Mouse (Mus musculus) midbrain, embryonic 14.5 days (tissue): Measurements from ENCODE around the gene Gjb2. TPM values are rescaled to one million over a fixed set of nuclear protein-coding genes. Genes with fewer than 3 reads are reported as not detected.

ENCODE experiments used
- ATAC-seq: fragments of 200-750 bp; cut with Nextera tagmentation; 2 replicates; pipeline ENCODE4 v1.8.0; 2017; ENCODE audit warnings: moderate number of reproducible peaks, moderate library complexity; ENCODE audit not compliant: low FRiP score, low TSS enrichment
- DNase-seq: peaks from one replicate; pipeline ENCODE4 v3.0.0-alpha.2; 2015
- H3K27ac ChIP-seq: fragments of 300-500 bp; sonication (generic); replicated peaks from 2 replicates; pipeline ENCODE4 v1.5.1; 2014; ENCODE audit warnings: mild to moderate bottlenecking, low read depth, low read length, moderate library complexity
- H3K27me3 ChIP-seq: fragments of 300-500 bp; sonication (generic); 2 replicates; pipeline ENCODE4 v1.6.1; 2014; ENCODE audit warnings: low read length, control low read depth, mixed read lengths; ENCODE audit not compliant: control insufficient read depth, insufficient read depth
- H3K36me3 ChIP-seq: fragments of 300-500 bp; sonication (generic); 2 replicates; pipeline ENCODE4 v1.6.1; 2014; ENCODE audit warnings: low read length, control low read depth; ENCODE audit not compliant: control insufficient read depth, insufficient read depth
- H3K4me1 ChIP-seq: fragments of 300-500 bp; sonication (generic); 2 replicates; pipeline ENCODE4 v1.6.1; 2014; ENCODE audit warnings: mild to moderate bottlenecking, antibody characterized with exemption, low read length, control low read depth; ENCODE audit not compliant: control insufficient read depth, insufficient read depth
- H3K4me2 ChIP-seq: fragments of 300-500 bp; sonication (generic); 2 replicates; pipeline ENCODE4 v1.6.1; 2014; ENCODE audit warnings: mild to moderate bottlenecking, low read length, moderate library complexity
- H3K4me3 ChIP-seq: fragments of 300-500 bp; sonication (generic); replicated peaks from 2 replicates; pipeline ENCODE4 v1.5.1; 2014; ENCODE audit warnings: low read depth, low read length
- H3K9ac ChIP-seq: fragments of 300-500 bp; sonication (generic); replicated peaks from 2 replicates; pipeline ENCODE4 v1.6.1; 2014; ENCODE audit warnings: mild to moderate bottlenecking, low read length, moderate library complexity
- H3K9me3 ChIP-seq: fragments of 300-500 bp; sonication (generic); 2 replicates; pipeline ENCODE4 v1.6.1; 2016; ENCODE audit warnings: low read length, control low read depth, mixed read lengths; ENCODE audit not compliant: control insufficient read depth
- WGBS: fragments of 180-500 bp; shearing (Covaris S2); extraction: QIAGEN DNeasy Blood & Tissue Kit; methylation state at CpG from one replicate; pipeline ENCODE4 v1.1.7; 2014; 5-methylcytosine and 5-hydroxymethylcytosine counted together
- polyA plus RNA-seq: library from polyadenylated mRNA; unstranded; fragments of >200 nt; fragmentation: Nextera tagmentation; extraction: Ambion mirVana; gene quantifications from 2 replicates; pipeline ENCODE4 v1.2.1, GENCODE M21; 2014

Gene Gjb2
- 11.2 TPM in 1 of 2 replicates, not detected in the other for polyA plus RNA-seq

DNA sequence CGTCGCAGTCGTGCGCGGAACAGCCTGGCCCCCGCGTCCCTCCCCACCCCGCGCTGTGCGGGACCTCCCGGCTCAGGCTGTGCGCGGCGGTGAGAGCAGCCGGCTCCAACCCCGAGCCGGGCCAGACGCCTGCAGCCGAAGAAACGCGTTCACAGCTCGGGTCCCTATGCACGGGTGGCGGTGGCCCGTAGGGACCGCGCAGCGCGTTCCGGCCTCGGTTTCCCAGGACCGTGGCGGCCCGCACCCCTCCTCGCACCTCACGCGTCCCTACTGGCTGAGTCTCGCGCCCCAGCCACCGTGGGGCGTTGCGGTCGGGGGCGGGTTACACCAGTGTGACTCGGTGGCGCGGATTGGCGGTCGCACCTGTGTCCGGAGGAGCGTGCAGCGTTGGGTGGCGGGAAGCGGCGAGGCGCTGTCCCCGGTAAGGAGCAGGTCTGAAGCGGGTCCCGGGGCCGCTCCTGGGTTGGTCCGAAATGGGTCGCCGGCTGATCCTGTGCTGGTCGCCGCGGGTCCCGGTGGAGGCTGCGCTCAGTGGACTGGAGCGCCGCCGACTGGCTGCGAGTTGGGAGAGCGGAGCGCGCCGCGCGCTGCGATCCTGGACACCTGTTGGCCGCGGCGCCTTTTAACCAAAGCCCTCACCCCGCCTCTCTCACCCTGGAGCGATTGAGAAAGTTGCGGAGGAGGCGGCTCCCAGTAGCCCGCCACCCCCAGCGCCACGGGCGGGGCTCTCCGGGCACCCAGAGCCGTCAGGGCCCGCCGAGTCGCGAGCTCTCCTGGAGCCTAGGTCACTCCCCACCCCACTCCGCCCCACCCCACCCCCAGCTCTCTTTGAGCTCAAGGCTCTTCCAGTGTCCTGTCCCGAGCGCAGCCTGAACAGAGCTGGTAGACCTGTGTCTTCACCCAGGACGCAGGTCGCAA, at the start of gene Gjb2:
Gene Gjb2 (minus strand): TSS at position 597 of the 918 bp plus-strand sequence.
- DNase-seq: peak; percentile 64
- H3K4me2 ChIP-seq: peak within 1 kb of the TSS; percentile 99
- peak within 1 kb of the TSS; percentile 59 for H3K4me3 ChIP-seq
- H3K27ac ChIP-seq: no peak within 1 kb of the TSS
- H3K4me1 ChIP-seq: 0 out of 2 replicates have a peak, but pooled peaks cover 3% of the 10 kb centered on the region
- WGBS: under 1% methylated on average over 100 of the region's 101 CpGs
- H3K9ac ChIP-seq: peak within 1 kb of the TSS; percentile 39
- no peaks in the 10 kb centered on the region for H3K36me3 ChIP-seq
- H3K9me3 ChIP-seq: no peaks in the 10 kb centered on the region
- peak; percentile 60 for ATAC-seq
- peaks cover 50% of the 10 kb centered on the region for H3K27me3 ChIP-seq

DNA sequence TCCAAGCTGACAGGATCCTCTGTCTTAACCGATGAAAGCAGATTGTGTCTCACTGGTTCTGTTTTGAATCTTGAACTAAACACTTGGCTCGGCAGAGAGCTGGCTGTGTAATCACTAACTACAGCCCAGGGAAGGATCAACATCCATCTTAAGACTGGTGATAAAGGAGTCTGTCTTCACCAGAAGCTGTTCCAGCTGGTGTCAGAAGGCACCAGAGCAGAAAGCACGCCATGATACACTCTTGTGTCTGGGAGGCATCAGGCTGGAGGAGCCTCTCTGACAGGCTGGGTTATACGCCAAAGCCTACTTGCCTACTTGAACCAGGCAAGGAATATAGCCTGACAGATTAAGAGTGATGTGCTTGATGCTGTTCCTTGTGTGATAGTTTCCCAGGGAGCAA, 41.2 kb upstream of the Gjb2 start:
- DNase-seq (no peak), ATAC-seq (no peak)
- Histone ChIP-seq H3K27ac (no peak overlapping the region), H3K36me3 (no peaks in the 10 kb centered on the region), H3K4me2 (no peak overlapping the region), H3K27me3 (no peaks in the 10 kb centered on the region), H3K9ac (no peak overlapping the region), H3K4me1 (no peaks in the 10 kb centered on the region), H3K9me3 (no peaks in the 10 kb centered on the region), H3K4me3 (no peak overlapping the region)
- 60% methylated on average over 4 of the region's 4 CpGs for WGBS

DNA sequence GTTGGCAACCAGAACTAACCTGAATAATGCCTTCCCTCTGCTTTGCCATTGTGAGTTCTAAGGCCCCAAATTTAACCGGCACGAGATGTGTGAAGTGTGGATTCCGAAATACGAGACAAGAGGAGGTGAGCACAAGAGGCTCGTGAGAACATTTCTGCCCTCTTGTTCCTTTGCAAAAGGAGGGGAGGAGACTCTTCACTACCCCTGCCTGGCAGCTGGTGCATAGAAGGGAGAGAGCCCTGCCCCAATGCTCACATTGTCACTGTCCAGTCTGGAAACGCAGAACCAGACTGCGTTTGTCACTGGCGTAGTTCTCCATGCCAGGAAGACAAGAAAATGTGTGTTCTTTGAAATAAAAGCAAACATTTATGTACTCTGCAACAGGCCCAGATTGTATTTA, 30.8 kb upstream of the Gjb2 start:
- 37% methylated on average over 8 of the region's 8 CpGs for WGBS
- Histone ChIP-seq H3K9ac (no peak overlapping the region), H3K4me3 (no peak overlapping the region), H3K27ac (no peak overlapping the region), H3K9me3 (no peaks in the 10 kb centered on the region), H3K36me3 (no peaks in the 10 kb centered on the region), H3K4me2 (no peak overlapping the region), H3K4me1 (peaks cover 8% of the 10 kb centered on the region; the same call in 1 of the 2 replicates), H3K27me3 (peaks cover 25% of the 10 kb centered on the region)
- ATAC-seq (no peak), DNase-seq (no peak)

DNA sequence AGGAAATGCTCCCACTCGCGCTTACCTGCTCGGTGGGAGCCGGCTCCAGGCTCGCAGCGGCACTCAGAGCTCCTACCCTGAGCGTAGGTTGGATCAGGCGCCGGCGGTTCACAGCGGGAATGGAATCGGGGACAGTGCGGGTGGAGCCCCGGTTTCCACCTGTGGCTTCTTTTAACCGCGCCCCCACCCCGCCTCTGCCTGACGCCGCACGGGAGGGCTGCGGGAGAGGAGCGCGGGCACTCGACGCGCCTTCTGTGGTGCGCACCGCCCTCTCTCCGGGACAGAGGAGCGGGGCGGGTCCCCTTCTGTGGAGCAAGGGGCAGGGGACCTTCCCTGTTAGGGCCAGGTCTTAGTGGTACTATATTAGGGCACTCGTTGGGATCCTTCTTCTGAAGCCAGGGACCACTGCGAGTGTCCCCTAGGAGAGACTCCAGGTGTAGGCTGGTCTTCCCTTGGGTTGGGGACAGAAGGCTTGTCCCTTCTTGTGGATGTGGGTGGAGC, 28.7 kb upstream of the Gjb2 start, which contains the start of gene Gjb6:
Gene Gjb6 (minus strand): TSS at position 451 of the 501 bp plus-strand sequence.
- WGBS: 1% methylated on average over 33 of the region's 33 CpGs
- Histone ChIP-seq H3K27me3 (peaks cover 25% of the 10 kb centered on the region), H3K36me3 (no peaks in the 10 kb centered on the region)

DNA sequence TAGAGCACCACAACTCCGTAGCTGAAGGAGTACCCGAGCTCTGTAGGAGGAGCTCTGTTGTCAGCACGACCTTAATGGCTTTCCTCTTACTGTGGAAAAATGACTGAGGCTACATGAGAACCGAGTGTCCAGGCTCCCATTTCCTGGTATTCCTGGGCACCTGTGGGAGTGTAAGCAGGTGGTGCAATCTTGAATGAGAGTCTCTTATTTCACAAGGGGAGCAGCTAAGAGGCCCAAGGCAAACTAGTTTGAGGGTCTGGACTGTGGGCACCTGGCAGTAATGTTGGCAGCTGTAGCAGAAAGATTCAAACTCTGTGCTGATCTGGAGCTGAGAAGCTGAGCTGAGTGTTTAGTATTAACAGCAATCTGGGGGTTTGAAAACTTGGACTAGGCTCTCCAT, 22.9 kb upstream of the Gjb2 start:
- H3K4me3 ChIP-seq: no peak overlapping the region
- H3K27me3 ChIP-seq: peaks cover 10% of the 10 kb centered on the region; the same call in 1 of the 2 replicates
- ATAC-seq (no peak), DNase-seq (no peak)
- no peak overlapping the region for H3K27ac ChIP-seq
- WGBS: 83% methylated on average over 4 of the region's 4 CpGs
- H3K9ac ChIP-seq: no peak overlapping the region
- H3K9me3 ChIP-seq: no peaks in the 10 kb centered on the region
- no peaks in the 10 kb centered on the region for H3K36me3 ChIP-seq
- H3K4me1 ChIP-seq: no peaks in the 10 kb centered on the region
- no peak overlapping the region for H3K4me2 ChIP-seq

More for the DNA sequence above, 28.7 kb upstream of the Gjb2 start, which contains the start of gene Gjb6:
- Histone ChIP-seq H3K4me3 (peak within 1 kb of the TSS; percentile 38), H3K9ac (peak within 1 kb of the TSS; percentile 43), H3K27ac (no peak within 1 kb of the TSS), H3K9me3 (no peaks in the 10 kb centered on the region), H3K4me1 (peaks cover 8% of the 10 kb centered on the region; the same call in 1 of the 2 replicates), H3K4me2 (peak within 1 kb of the TSS; percentile 72)
- ATAC-seq (peak; percentile 53; the same call in 1 of the 2 replicates), DNase-seq (peak; percentile 45)

DNA sequence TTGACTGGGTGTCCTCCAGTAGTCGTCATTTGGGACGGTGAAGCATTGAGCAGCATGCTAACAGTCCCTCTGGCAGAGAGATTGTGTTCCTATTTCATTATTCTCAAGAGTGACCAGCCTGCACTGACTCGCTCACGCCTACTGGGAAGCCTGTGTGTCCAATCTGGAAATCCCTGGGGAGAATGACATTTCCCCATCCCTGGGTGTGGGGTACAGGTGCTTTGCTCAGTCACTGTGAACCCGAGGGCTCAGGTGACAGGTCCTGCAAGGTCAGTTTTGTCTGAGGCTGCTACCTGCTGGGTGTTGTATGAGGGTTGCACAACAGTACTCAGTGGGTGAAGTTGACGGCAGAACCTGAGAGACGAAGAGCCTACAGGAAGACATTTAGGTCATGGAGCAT, 17.8 kb upstream of the Gjb2 start:
- no peaks in the 10 kb centered on the region for H3K27me3 ChIP-seq
- WGBS: 86% methylated on average over 7 of the region's 7 CpGs

DNA sequence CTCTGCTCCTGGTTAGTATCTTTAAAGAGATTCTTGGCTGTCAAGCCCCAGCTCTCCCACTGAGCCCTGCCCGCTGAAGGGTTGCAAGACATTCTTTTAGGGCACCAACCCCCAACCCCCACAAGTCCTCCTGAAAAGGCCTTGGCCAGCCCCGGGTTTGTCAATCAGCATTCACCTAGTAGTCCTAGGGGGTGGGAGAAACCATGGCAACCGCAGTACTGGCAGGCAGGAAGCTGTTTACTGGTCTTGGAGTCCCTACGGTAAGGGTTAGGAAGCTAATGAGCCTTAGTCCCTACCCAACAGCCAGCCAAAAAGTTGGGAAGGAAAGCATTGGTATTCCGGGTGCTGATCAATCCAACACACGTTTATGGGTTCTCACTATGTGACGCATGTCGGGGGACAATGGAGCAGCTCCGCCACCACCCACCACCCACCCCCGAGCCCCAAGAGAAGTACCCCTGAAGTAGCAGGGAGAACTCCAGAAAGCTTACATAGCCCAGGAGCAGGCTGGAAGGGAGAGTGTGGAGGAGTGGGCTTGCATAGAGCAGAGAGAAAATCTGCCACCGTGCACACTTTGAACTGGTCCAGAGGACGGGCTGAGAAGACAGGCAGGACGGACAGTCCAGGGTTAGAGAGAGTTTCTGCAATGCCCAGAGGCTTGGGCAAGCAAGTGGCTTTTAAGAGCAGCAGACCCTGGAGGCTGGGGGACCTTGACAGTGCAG, 11.5 kb upstream of the Gjb2 start, which contains the start of gene Gm4491:
Gene Gm4491 (minus strand): TSS at position 61 of the 722 bp plus-strand sequence.
- peak within 1 kb of the TSS; percentile 49; the same call in 1 of the 2 replicates for H3K27ac ChIP-seq
- H3K4me3 ChIP-seq: no peak within 1 kb of the TSS
- H3K9me3 ChIP-seq: no peaks in the 10 kb centered on the region
- peaks cover 10% of the 10 kb centered on the region for H3K4me1 ChIP-seq
- ATAC-seq: peak; percentile 78
- peak; percentile 70 for DNase-seq
- no peak within 1 kb of the TSS for H3K9ac ChIP-seq
- no peaks in the 10 kb centered on the region for H3K36me3 ChIP-seq
- H3K4me2 ChIP-seq: peak within 1 kb of the TSS; percentile 38
- no peaks in the 10 kb centered on the region for H3K27me3 ChIP-seq
- WGBS: 5% methylated on average over 13 of the region's 13 CpGs

More for the DNA sequence above, 17.8 kb upstream of the Gjb2 start:
- Histone ChIP-seq H3K4me1 (no peaks in the 10 kb centered on the region), H3K4me2 (no peak overlapping the region), H3K9ac (no peak overlapping the region), H3K9me3 (no peaks in the 10 kb centered on the region), H3K27ac (no peak overlapping the region), H3K4me3 (no peak overlapping the region), H3K36me3 (no peaks in the 10 kb centered on the region)
- ATAC-seq (no peak), DNase-seq (no peak)

DNA sequence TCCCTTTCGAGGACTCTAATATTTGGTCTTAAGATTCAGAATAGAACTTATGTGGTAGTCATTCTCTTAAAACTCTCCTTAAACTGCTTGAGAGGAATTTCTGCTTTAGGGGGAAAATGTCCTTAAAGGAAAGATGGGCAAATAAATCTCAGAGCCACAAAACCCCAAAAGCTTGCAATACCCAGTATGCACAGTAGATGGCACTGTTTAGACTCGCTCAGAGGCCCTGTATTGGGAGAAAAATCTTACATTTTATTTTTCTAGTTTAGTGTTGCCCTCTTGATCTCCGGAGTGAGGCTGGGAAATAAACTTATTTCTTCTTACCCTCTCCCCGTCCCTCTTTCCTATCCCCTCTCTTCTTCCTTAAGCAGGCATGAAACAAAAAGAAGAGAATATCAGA, 4.7 kb upstream of the Gjb2 start:
- Histone ChIP-seq H3K27me3 (peaks cover 33% of the 10 kb centered on the region), H3K27ac (no peak overlapping the region), H3K4me3 (no peak overlapping the region), H3K4me2 (no peak overlapping the region), H3K36me3 (no peaks in the 10 kb centered on the region), H3K9ac (no peak overlapping the region), H3K9me3 (no peaks in the 10 kb centered on the region), H3K4me1 (0 out of 2 replicates have a peak, but pooled peaks cover 3% of the 10 kb centered on the region)
- DNase-seq: peak; percentile 86
- WGBS: 8% methylated on average over 4 of the region's 4 CpGs
- ATAC-seq: no peak
